Mouse (Mus musculus) Patski (cell line): ENCODE results near the gene Nln. TPM values are rescaled to one million over a fixed set of nuclear protein-coding genes. Genes with fewer than 3 reads are reported as not detected.

Source experiments
- ATAC-seq: fragments of 100-300 bp; one replicate; pipeline ENCODE4 v1.8.0; 2021
- CTCF ChIA-PET: fragments of 350-600 bp; sonication (Branson Sonifier 250); formaldehyde crosslinking; loops from one replicate; lab custom pipeline; 2022; ENCODE audit warnings: inconsistent platforms; lab: Charles Lee
- POLR2A ChIA-PET: fragments of 350-600 bp; sonication (Branson Sonifier 250); formaldehyde crosslinking; loops from one replicate; lab custom pipeline; 2022; ENCODE audit warnings: antibody characterized with exemption, inconsistent platforms; lab: Charles Lee
- DNase-seq: peaks from one replicate; pipeline ENCODE4 v3.0.0-alpha.2; 2011; ENCODE audit warnings: low read depth, low spot score
- H3K27me3 ChIP-seq: fragments of 371-371 bp; one replicate; pipeline ENCODE4 v1.5.1; 2021
- CTCF ChIP-seq: fragments of 100-300 bp; IDR thresholded peaks from one replicate; pipeline ENCODE4 v1.5.1; 2021
- in situ Hi-C: fragments of 300-500 bp; cut with MboI; formaldehyde crosslinking; loops from 3 replicates; pipeline ENCODE4 v1.11.1; 2018; ENCODE audit warnings: low pct_unique_long_range_greater_than_20kb, mixed read lengths
- polyA plus RNA-seq: library from polyadenylated mRNA; unstranded; gene quantifications from one replicate; pipeline ENCODE4 v1.2.3, GENCODE M21; 2021

Gene Nln
- 29.2 TPM for polyA plus RNA-seq

DNA sequence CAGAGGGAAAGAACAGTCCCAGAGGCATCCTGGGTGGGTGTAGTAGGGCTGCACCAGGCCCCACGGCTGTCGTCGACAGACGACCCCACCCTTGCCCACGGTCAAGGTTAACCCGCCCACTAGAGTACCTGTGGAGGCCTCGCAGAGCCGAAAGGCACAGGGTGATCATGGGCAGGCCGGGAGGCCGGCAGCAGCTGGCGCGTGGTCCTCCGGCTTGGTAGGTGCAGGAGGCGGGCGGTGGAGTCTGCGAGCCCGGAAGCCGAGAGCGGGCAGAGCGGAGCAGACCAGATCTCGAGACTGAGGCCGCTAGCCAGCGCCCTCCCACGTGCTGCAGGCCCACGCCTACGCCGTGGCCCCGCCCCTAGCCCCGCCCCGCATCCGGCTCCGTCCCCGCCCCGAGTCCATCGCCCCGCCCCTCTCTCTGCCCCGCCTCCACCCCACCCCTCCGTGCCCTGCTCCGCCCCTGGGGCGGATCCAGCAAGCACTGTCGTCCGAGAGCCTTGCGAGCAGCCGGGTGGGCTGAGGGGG lies at the start of gene Nln, which contains the start of gene Sgtb:
TSS of gene Nln (minus strand) at position 327 of the 528 bp plus-strand sequence.
TSS of gene Sgtb (plus strand) at position 454 of the 528 bp plus-strand sequence.
- ChIA-PET CTCF (no interaction called here), POLR2A (no interaction called here)
- peak; percentile 91 for ATAC-seq

DNA sequence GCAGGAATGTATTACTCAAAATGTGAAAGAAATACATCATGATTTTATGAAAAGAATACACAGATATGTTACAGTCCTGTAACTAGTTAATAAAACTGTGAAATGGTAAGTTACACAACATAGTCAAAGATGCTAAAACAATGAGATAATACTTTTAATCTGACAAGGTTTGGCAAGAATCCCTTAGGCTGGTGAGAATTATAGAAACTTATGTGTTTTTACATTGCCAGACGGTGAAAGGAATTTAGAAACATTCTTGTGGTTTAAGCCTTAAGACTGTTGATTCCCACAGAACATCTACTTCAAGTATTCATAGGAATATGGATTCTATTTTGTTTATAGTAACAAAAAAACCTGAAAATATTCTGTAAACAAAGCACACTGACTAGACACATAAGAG lies 46.3 kb upstream of the Nln start:
- ATAC-seq (peak; percentile 26), DNase-seq (peak; percentile 31)
- no peaks in the 10 kb centered on the region for H3K27me3 ChIP-seq
- in situ Hi-C loops = no loop called here
- POLR2A ChIA-PET = no interaction called here
- no peak for TF ChIP-seq CTCF
- CTCF ChIA-PET = no interaction called here

More for the DNA sequence above, at the start of gene Nln, which contains the start of gene Sgtb:
- TF ChIP-seq CTCF = no peak
- DNase-seq = peak; percentile 49
- in situ Hi-C loops = no loop called here
- no peaks in the 10 kb centered on the region for H3K27me3 ChIP-seq

DNA sequence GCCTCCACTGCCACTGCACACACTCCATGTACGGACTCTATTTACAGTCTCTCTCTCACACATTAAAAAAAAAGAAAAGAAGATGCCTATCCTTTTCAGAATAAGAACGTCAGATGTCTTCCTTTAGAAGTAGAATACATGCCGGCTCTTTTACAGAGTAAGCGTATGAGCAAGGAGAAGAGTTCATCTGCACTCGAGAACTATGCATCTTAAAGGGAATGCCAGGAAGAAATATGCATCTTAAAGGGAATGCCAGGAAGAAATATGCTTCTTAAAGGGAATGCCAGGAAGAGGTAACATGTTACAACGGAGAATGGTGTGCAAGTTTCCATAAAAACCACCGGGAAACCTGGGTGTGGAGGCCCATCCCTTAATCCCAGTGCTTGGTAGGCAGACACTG lies 45.7 kb upstream of the Nln start:
- POLR2A ChIA-PET = no interaction called here
- no peak for TF ChIP-seq CTCF
- DNase-seq = no peak

DNA sequence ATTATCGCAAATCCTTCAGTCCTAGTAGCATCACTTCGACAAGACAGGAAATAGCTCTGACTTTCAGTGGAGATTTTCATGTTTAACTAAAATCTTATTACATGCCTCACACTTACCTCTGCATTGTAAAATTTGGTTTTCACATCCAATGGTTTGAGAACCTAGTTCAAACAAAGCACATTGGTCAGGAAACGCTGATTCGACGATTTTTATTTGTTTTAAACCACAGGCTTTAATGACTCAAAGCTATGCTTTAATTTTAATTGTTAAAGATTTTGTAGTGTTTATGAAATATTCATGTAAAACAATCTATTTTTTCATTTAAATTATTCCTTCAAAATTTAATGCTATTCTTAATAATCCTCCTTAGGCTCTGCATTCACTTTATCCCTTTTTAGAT lies 44.8 kb upstream of the Nln start:
- no peak for DNase-seq
- no peaks in the 10 kb centered on the region for H3K27me3 ChIP-seq
- ATAC-seq = no peak
- ChIA-PET CTCF (interaction anchor here (1.0 kb wide), 1 partner anchor 14 kb away, joined by 3 read pairs; no protein-coding TSS in a partner anchor), POLR2A (interaction anchor here (1.0 kb wide), 1 partner anchor 19 kb away, joined by 5 read pairs; no protein-coding TSS in a partner anchor)
- no peak for TF ChIP-seq CTCF
- in situ Hi-C loops = no loop called here

More for the DNA sequence above, 45.7 kb upstream of the Nln start:
- ATAC-seq = no peak
- H3K27me3 ChIP-seq = no peaks in the 10 kb centered on the region
- CTCF ChIA-PET = no interaction called here
- in situ Hi-C loops = no loop called here

DNA sequence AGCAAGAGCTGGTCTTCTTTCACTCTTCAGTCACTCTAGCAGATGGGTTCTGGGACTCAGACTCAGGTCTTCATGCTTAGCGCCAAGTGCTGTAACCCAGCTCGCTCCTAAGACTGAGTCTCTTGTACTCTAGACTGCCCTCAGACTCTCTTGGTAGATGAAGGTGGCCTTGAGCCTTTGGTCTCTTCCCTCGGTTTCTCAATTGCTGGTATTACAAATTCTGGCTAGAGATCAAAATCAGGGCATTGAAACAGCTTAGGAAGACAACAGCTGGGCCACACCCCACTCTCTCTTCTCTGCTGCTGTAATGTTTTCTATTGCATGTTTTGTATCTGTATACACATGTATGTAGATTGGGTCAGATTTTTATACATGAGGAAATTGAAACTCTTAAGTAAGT lies 36.2 kb upstream of the Nln start:
- ATAC-seq (no peak), DNase-seq (no peak)
- no peak for TF ChIP-seq CTCF
- no peaks in the 10 kb centered on the region for H3K27me3 ChIP-seq
- in situ Hi-C loops = no loop called here
- CTCF ChIA-PET = interaction anchor here (1.6 kb wide), 1 partner anchor 14 kb away, joined by 4 read pairs; no protein-coding TSS in a partner anchor
- POLR2A ChIA-PET = no interaction called here

DNA sequence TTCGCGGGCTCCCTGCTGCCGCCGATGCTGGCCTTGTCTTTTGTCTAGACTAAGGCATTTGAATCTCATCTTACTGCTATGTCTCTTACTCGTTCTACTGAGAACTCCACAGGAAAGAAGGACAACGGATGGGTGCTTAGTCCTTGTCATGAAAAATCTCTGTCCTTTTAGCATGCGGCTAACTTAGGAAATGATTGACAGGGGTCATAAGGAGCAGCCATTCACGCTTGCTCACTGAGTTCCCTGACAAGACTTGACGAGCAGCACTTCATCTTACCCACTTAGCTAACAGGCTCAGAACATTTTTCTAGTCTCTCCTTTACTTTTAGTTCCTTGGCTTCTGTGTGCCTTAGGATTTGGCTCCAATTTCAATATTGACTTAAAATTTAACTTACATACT lies 35.5 kb upstream of the Nln start:
- no peak for TF ChIP-seq CTCF
- DNase-seq = no peak
- H3K27me3 ChIP-seq = no peaks in the 10 kb centered on the region
- no peak for ATAC-seq
- in situ Hi-C loops = no loop called here
- ChIA-PET CTCF (interaction anchor here (1.6 kb wide), 1 partner anchor 13 kb away, joined by 4 read pairs; no protein-coding TSS in a partner anchor), POLR2A (no interaction called here)

DNA sequence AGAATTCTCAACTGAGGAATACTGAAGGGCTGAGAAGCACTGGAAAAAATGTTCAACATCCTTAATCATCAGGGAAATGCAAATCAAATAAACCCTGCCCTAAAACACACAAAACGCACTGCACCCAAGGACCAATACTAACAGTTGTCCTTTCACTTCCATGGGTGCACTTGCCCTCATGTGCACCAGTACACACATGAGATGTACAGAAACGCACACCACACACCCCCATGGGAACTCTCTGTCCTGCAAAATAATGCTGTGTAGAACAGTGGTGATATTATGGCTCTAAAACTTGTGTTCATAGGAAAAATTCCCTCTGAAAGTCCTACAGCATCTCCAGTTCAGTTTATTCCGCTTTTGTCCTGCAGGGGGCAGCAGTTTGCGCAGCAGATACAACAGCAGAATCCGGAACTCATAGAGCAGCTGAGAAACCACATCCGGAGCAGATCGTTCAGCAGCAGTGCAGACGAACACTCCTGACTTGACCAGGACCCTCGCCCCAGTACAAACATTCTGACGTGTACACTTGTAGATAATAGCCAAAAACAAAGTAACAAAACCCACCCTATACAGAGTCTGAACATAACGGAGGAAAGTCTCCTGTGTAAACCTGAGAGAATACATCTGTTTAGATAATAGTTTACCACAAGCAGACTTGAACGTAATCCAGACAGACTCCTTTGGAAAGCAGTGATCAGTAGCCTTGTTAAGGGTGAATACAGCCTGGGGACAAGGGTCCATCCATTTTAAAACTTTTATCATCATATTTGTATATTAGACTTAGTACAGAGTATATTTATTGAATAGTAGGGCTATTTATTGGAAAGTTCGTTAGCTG lies 30.2 kb upstream of the Nln start:
- peak; percentile 19 for DNase-seq
- POLR2A ChIA-PET = interaction anchor here (0.6 kb wide), 1 partner anchor 88 kb away, joined by 7 read pairs; no protein-coding TSS in a partner anchor
- in situ Hi-C loops = no loop called here
- CTCF ChIA-PET = interaction anchor here (0.6 to 2.0 kb wide), 9 partner anchors 10 to 85 kb away, joined by 3 to 6 read pairs (median 3); no protein-coding TSS in a partner anchor
- H3K27me3 ChIP-seq = no peaks in the 10 kb centered on the region
- peak; percentile 60 for ATAC-seq
- peak; percentile 91 for TF ChIP-seq CTCF

DNA sequence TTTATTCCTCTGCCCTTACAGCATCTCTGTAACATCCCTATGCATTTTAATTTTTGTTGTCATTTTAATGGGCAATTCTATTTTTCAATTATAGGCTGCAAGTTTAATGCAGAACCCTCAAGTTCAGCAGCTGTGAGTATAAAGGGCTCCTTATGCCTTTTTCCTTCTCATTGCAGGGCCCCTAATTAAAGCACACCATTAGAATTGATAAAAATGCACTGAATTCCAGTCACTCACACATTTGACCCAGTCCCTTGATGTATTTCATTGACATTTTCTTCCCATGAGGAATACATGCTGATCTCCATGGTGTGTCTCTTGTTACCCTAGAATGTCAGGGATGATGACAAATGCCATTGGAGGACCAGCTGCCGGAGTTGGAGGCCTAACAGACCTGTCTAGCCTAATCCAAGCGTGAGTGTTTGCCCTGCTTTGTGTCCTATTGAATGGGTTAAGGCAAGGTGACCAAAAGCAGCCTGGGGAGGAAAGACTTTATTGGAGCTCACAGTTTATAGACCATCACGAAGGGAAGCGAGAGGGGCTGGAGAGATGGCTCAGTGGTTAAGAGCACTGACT lies 25.2 kb upstream of the Nln start:
- ATAC-seq (no peak), DNase-seq (no peak)
- in situ Hi-C loops = no loop called here
- CTCF ChIA-PET = no interaction called here
- POLR2A ChIA-PET = interaction anchor here (1.4 kb wide), 1 partner anchor 20 kb away, joined by 5 read pairs; no protein-coding TSS in a partner anchor
- TF ChIP-seq CTCF = no peak
- no peaks in the 10 kb centered on the region for H3K27me3 ChIP-seq

DNA sequence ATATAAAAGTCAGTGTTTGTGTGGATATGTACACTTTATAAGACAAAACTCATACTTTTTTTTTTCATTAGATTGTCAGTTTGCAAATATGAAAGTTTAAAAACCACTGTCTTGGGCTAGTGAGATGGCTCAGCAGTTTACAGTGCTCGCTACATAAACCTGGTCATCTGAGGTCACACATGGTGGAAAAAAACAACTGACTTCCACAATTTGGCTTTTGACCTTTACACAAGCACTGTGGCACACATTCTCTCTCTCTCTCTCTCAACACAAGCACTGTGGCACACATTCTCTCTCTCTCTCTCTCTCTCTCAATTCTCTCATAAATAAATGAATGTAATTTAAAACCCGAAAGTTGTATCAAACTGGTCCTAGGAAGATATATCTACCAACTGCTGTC lies 23.1 kb upstream of the Nln start:
- DNase-seq = no peak
- no peaks in the 10 kb centered on the region for H3K27me3 ChIP-seq
- in situ Hi-C loops = no loop called here
- POLR2A ChIA-PET = no interaction called here
- TF ChIP-seq CTCF = no peak
- CTCF ChIA-PET = interaction anchor here (1.8 kb wide), 1 partner anchor 12 kb away, joined by 5 read pairs; no protein-coding TSS in a partner anchor
- no peak for ATAC-seq

DNA sequence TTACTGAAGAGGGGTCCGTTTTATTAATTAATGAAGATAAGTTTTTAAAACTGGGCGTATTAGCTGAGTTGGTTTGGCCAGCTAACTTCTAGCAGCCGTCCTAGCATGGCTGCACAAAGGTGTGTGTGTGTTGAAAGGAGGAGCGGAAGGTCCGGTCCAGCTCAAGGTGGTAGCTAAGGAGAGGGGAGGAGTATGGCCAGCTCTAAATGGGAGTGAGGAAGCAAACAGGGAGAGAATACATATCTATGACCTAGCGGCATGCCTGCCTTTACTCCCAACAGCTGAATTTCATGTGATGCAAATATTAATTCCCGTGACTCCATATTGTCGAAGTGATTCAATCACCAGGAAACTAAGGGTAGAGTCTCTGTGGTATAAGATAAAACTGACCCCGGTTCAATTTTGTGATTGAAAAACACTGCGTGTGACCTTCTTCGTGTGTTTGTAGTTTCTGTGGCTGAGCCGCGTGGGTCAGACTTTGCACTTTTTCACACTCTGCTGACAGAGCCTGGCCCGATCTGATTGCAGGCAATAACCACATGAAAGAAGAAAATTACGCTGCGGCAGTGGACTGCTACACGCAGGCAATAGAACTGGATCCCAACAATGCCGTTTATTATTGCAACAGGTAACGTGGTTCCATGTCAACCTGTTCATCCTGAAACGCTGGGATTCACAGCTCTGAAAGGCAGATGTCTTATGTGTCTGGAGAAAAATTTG lies 14.4 kb upstream of the Nln start:
- TF ChIP-seq CTCF = no peak
- DNase-seq = no peak
- no peaks in the 10 kb centered on the region for H3K27me3 ChIP-seq
- ATAC-seq = no peak
- ChIA-PET POLR2A (no interaction called here), CTCF (no interaction called here)
- in situ Hi-C loops = no loop called here
